Mouse (Mus musculus): ENCODE measurements at regions not wholly inside any gene's neighbourhood (a gene's known extent, or its start where the extent isn't known, plus 50 kb on each side); places are given as distances from the start of the nearest gene placed in this dataset. TPM values are rescaled to one million over a fixed set of nuclear protein-coding genes. Genes with fewer than 3 reads are reported as not detected.

DNA sequence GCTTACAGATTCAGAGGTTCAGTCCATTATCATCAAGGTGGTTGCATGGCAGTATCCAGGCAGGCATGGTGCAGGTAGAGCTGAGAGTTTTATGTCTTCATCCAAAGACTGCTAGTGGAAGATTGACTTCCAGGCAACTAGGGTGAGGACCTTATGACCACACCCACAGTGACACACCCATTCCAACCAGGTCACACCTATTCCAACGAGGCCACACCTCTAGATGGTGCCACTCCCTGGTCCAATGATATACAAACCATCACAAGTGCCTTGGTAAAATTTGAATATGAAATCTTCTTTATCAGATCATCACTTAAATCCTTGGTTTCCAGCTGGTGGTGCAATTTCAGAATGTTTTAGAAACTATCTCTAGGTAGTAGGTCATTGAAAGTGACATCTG is 61.1 kb upstream of the Adgra3 start:
- ATAC-seq (replicated peaks; ENCODE audit: low FRiP score, low read depth) = no peak

More for the DNA sequence above, 61.1 kb upstream of the Adgra3 start:
- no peak overlapping the region for H3K4me2 ChIP-seq (ENCODE audit: low read length)
- no peak overlapping the region for H3K9ac ChIP-seq (ENCODE audit: low read depth, low read length)
- no peaks in the 10 kb centered on the region for H3K36me3 ChIP-seq (ENCODE audit: insufficient read depth, low read length)
- no peaks in the 10 kb centered on the region for H3K27me3 ChIP-seq (ENCODE audit: insufficient read depth, low read length)
- H3K27ac ChIP-seq = no peak overlapping the region
- no peaks in the 10 kb centered on the region for H3K4me1 ChIP-seq (replicated peaks; ENCODE audit: insufficient read depth, low read length)
- no peak for DNase-seq (ENCODE audit: low spot score)
- no peaks in the 10 kb centered on the region for H3K9me3 ChIP-seq (replicated peaks; ENCODE audit: low read length)
- no peak for TF ChIP-seq CTCF (IDR thresholded peaks at IDR 0.05; ENCODE audit: low read depth)
- no peak overlapping the region for H3K4me3 ChIP-seq (replicated peaks; ENCODE audit: low read depth, low read length)
- WGBS = 80% methylated on average over 1 of the region's 1 CpGs

Small RNA genes lying in the stretch of these regions (microRNA-seq; reads per million reads assigned to microRNA genes)
- not detected for gene Mir8117
